Mouse (Mus musculus) megakaryocyte, adult 5-6 weeks (primary cell): ENCODE measurements around the gene Parp8. TPM values are rescaled to one million over a fixed set of nuclear protein-coding genes. Genes with fewer than 3 reads are reported as not detected.

Experiments used
- ATAC-seq: 2 replicates; pipeline ENCODE4 v1.8.0; 2016; ENCODE audit warnings: mild to moderate bottlenecking, inconsistent platforms; ENCODE audit not compliant: poor library complexity, severe bottlenecking
- total RNA-seq, 2 experiments: library from RNA; stranded (forward) in 1 of 2; stranded (reverse) in 1 of 2; fragments of 153-499, 151-499 nt in 1 of 2; fragments of 221-1000, 200-1000 nt in 1 of 2; gene quantifications; 2 replicates each; pipeline versions ENCODE4 v1.2.3 to v1.2.4; 2015 to 2017

Parp8 gene
- total RNA-seq, 2 experiments from 2014 or later: 62.3 to 92.0 TPM

- no peak for ATAC-seq
Observed at GRCm38 (mm10) chr13:116879580-116880192, 145.7 kb downstream of the Parp8 start.

DNA sequence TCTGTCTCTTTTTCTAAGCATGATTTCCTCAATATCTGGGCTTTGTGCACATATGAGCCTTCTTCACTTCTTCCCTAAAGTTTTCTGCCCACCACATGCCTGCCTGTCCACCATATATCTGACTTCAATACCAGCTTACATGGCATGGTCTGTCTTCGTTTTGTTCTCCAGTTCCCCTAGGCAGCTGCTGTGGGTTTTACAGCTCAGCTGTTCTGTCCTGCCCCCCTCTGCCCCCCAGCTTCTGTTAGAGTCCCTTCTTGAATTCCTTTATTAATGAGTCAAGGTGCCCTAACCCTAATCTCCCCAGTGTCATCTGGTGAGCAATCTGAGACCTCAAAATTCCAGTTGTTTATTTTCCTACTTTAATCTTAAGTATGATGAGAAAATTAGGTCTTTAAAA, 155.1 kb downstream of the Parp8 start:
- no peak for ATAC-seq

- ATAC-seq: peak; percentile 99
Observed at GRCm38 (mm10) chr13:116843937-116844336, 181.4 kb downstream of the Parp8 start.

- ATAC-seq: peak; percentile 51
Observed at GRCm38 (mm10) chr13:116830984-116831383, 194.4 kb downstream of the Parp8 start.

DNA sequence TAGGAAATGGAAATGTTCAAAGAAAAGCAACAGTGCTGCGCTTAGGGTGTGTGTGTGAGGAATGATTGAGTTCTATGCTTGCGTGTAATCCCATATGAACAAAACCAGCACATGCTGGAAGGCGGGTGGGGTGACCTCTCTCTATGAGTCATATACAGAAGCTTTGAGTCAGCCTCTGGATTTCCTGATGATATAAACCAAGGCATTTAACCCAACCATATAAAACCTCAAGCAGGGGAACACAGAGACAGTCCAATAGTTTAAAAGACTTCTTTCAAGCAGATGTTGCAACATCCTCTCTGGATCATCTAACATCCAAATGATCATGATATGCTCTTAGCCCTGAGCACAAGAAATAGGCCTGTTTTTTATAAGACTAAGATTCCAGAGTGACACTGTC, 196.3 kb downstream of the Parp8 start:
- ATAC-seq: no peak

GRCm38 (mm10) chr13:116811456-116811855, 213.9 kb downstream of the Parp8 start:
- no peak for ATAC-seq

Other genes with a start within 250 kb of the Parp8 start
- 650 and 716 TPM in 2 replicates for gene Emb, start 183.0 kb upstream of the Parp8 start, total RNA-seq (2015)
- 802 and 871 TPM in 2 replicates for gene Emb, start 183.0 kb upstream of the Parp8 start, total RNA-seq (2017)
- 0.51 and 0.84 TPM in 2 replicates for gene Gm17509, start 195.5 kb upstream of the Parp8 start, total RNA-seq (2015)
- 0.40 and 1.2 TPM in 2 replicates for gene Gm17509, start 195.5 kb upstream of the Parp8 start, total RNA-seq (2017)